Mouse (Mus musculus): ENCODE results near the gene Dop1b. TPM values are rescaled to one million over a fixed set of nuclear protein-coding genes. Genes with fewer than 3 reads are reported as not detected.
A peak's percentile ranks its signal among the peaks of the same experiment; 100 is the strongest.

Dop1b gene
- polyA plus RNA-seq, 1 experiment from 2014 or later, result 9.1 TPM

- Histone ChIP-seq H3K27me3 (replicated peaks; ENCODE audit: low read depth, poor library complexity, severe bottlenecking) (no peaks in the 10 kb centered on the region), H3K4me1 (peaks cover 8% of the 10 kb centered on the region), H3K9me3 (no peaks in the 10 kb centered on the region), H3K4me3 (no peak overlapping the region), H3K27ac (replicated peaks) (no peak overlapping the region), H3K36me3 (replicated peaks) (no peaks in the 10 kb centered on the region)
- no peak for DNase-seq (ENCODE audit: low spot score)
- WGBS, result 82% methylated on average over 5 of the region's 5 CpGs
These were observed 10.1 kb downstream of the Dop1b start for GRCm38 (mm10) chr16:93721771-93722170.

GRCm38 (mm10) chr16:93722476-93722875 is 10.8 kb downstream of the Dop1b start:
- Histone ChIP-seq H3K27me3 (replicated peaks; ENCODE audit: low read depth, poor library complexity, severe bottlenecking) (no peaks in the 10 kb centered on the region), H3K4me3 (no peak overlapping the region), H3K36me3 (replicated peaks) (no peaks in the 10 kb centered on the region), H3K27ac (replicated peaks) (no peak overlapping the region), H3K4me1 (peaks cover 2% of the 10 kb centered on the region), H3K9me3 (no peaks in the 10 kb centered on the region)
- DNase-seq (ENCODE audit: low spot score), result no peak
- WGBS, result 77% methylated on average over 2 of the region's 2 CpGs

GRCm38 (mm10) chr16:93725417-93726144 is 13.9 kb downstream of the Dop1b start:
- no peaks in the 10 kb centered on the region for H3K9me3 ChIP-seq
- no peak overlapping the region for H3K4me3 ChIP-seq
- no peaks in the 10 kb centered on the region for H3K36me3 ChIP-seq (replicated peaks)
- H3K27me3 ChIP-seq (replicated peaks; ENCODE audit: low read depth, poor library complexity, severe bottlenecking), result no peaks in the 10 kb centered on the region
- H3K27ac ChIP-seq (replicated peaks), result no peak overlapping the region
- peaks cover 16% of the 10 kb centered on the region for H3K4me1 ChIP-seq
- no peak for DNase-seq (ENCODE audit: low spot score)
- 68% methylated on average over 8 of the region's 8 CpGs for WGBS

- WGBS, result 91% methylated on average over 4 of the region's 4 CpGs
- no peaks in the 10 kb centered on the region for H3K9me3 ChIP-seq
- DNase-seq (ENCODE audit: low spot score), result no peak
These were observed 14.5 kb downstream of the Dop1b start for GRCm38 (mm10) chr16:93726186-93726585.

GRCm38 (mm10) chr16:93728676-93729075 is 17.0 kb downstream of the Dop1b start:
- no peaks in the 10 kb centered on the region for H3K27me3 ChIP-seq (replicated peaks; ENCODE audit: low read depth, poor library complexity, severe bottlenecking)
- H3K9me3 ChIP-seq, result no peaks in the 10 kb centered on the region
- 82% methylated on average over 9 of the region's 9 CpGs for WGBS
- peaks cover 26% of the 10 kb centered on the region for H3K4me1 ChIP-seq
- no peak overlapping the region for H3K27ac ChIP-seq (replicated peaks)
- H3K36me3 ChIP-seq (replicated peaks), result no peaks in the 10 kb centered on the region
- no peak overlapping the region for H3K4me3 ChIP-seq
- DNase-seq (ENCODE audit: low spot score), result no peak

More at GRCm38 (mm10) chr16:93726186-93726585, 14.5 kb downstream of the Dop1b start:
- H3K27me3 ChIP-seq (replicated peaks; ENCODE audit: low read depth, poor library complexity, severe bottlenecking), result no peaks in the 10 kb centered on the region
- no peak overlapping the region for H3K27ac ChIP-seq (replicated peaks)
- H3K4me3 ChIP-seq, result no peak overlapping the region
- peaks cover 16% of the 10 kb centered on the region for H3K4me1 ChIP-seq
- H3K36me3 ChIP-seq (replicated peaks), result no peaks in the 10 kb centered on the region

GRCm38 (mm10) chr16:93729801-93730721 is 18.4 kb downstream of the Dop1b start:
- Histone ChIP-seq H3K4me3 (no peak overlapping the region), H3K27me3 (replicated peaks; ENCODE audit: low read depth, poor library complexity, severe bottlenecking) (no peaks in the 10 kb centered on the region)

GRCm38 (mm10) chr16:93731310-93731709 is 19.6 kb downstream of the Dop1b start:
- Histone ChIP-seq H3K4me1 (peaks cover 37% of the 10 kb centered on the region), H3K4me3 (no peak overlapping the region), H3K27me3 (replicated peaks; ENCODE audit: low read depth, poor library complexity, severe bottlenecking) (no peaks in the 10 kb centered on the region), H3K27ac (replicated peaks) (no peak overlapping the region), H3K9me3 (no peaks in the 10 kb centered on the region), H3K36me3 (replicated peaks) (no peaks in the 10 kb centered on the region)
- 89% methylated on average over 8 of the region's 8 CpGs for WGBS
- DNase-seq (ENCODE audit: low spot score), result no peak

More at GRCm38 (mm10) chr16:93729801-93730721, 18.4 kb downstream of the Dop1b start:
- no peak for DNase-seq (ENCODE audit: low spot score)
- 83% methylated on average over 23 of the region's 23 CpGs for WGBS
- H3K27ac ChIP-seq (replicated peaks), result no peak overlapping the region
- no peaks in the 10 kb centered on the region for H3K36me3 ChIP-seq (replicated peaks)
- no peaks in the 10 kb centered on the region for H3K9me3 ChIP-seq
- H3K4me1 ChIP-seq, result peaks cover 37% of the 10 kb centered on the region

GRCm38 (mm10) chr16:93732875-93733569 is 21.3 kb downstream of the Dop1b start:
- Histone ChIP-seq H3K4me1 (peaks cover 37% of the 10 kb centered on the region), H3K4me3 (no peak overlapping the region), H3K9me3 (no peaks in the 10 kb centered on the region), H3K36me3 (replicated peaks) (no peaks in the 10 kb centered on the region), H3K27me3 (replicated peaks; ENCODE audit: low read depth, poor library complexity, severe bottlenecking) (no peaks in the 10 kb centered on the region), H3K27ac (replicated peaks) (0 out of 2 replicates have a peak overlapping the region, but pooled peaks have one; percentile 2)
- no peak for DNase-seq (ENCODE audit: low spot score)
- 71% methylated on average over 18 of the region's 18 CpGs for WGBS

GRCm38 (mm10) chr16:93739251-93739650 is 27.5 kb downstream of the Dop1b start:
- H3K4me3 ChIP-seq, result no peak overlapping the region
- peaks cover 9% of the 10 kb centered on the region for H3K4me1 ChIP-seq
- H3K27me3 ChIP-seq (replicated peaks; ENCODE audit: low read depth, poor library complexity, severe bottlenecking), result no peaks in the 10 kb centered on the region
- 91% methylated on average over 11 of the region's 11 CpGs for WGBS
- no peak for DNase-seq (ENCODE audit: low spot score)
- no peaks in the 10 kb centered on the region for H3K9me3 ChIP-seq
- no peak overlapping the region for H3K27ac ChIP-seq (replicated peaks)
- H3K36me3 ChIP-seq (replicated peaks), result 0 out of 2 replicates have a peak, but pooled peaks cover 4% of the 10 kb centered on the region

- no peaks in the 10 kb centered on the region for H3K27me3 ChIP-seq (replicated peaks; ENCODE audit: low read depth, poor library complexity, severe bottlenecking)
- 61% methylated on average over 1 of the region's 1 CpGs for WGBS
- H3K4me3 ChIP-seq, result no peak overlapping the region
- H3K27ac ChIP-seq (replicated peaks), result no peak overlapping the region
- H3K4me1 ChIP-seq, result 0 out of 2 replicates have a peak, but pooled peaks cover 3% of the 10 kb centered on the region
- 0 out of 2 replicates have a peak, but pooled peaks cover 4% of the 10 kb centered on the region for H3K36me3 ChIP-seq (replicated peaks)
- no peak for DNase-seq (ENCODE audit: low spot score)
- H3K9me3 ChIP-seq, result no peaks in the 10 kb centered on the region
These were observed 31.2 kb downstream of the Dop1b start for GRCm38 (mm10) chr16:93742903-93743302.

GRCm38 (mm10) chr16:93744049-93744490 is 32.4 kb downstream of the Dop1b start:
- WGBS, result 69% methylated on average over 5 of the region's 5 CpGs
- Histone ChIP-seq H3K4me3 (no peak overlapping the region), H3K36me3 (replicated peaks) (0 out of 2 replicates have a peak, but pooled peaks cover 4% of the 10 kb centered on the region), H3K27ac (replicated peaks) (no peak overlapping the region), H3K27me3 (replicated peaks; ENCODE audit: low read depth, poor library complexity, severe bottlenecking) (no peaks in the 10 kb centered on the region), H3K9me3 (no peaks in the 10 kb centered on the region), H3K4me1 (0 out of 2 replicates have a peak, but pooled peaks cover 3% of the 10 kb centered on the region)
- DNase-seq (ENCODE audit: low spot score), result no peak

GRCm38 (mm10) chr16:93744804-93745340 is 33.2 kb downstream of the Dop1b start:
- no peak for DNase-seq (ENCODE audit: low spot score)
- no peaks in the 10 kb centered on the region for H3K27me3 ChIP-seq (replicated peaks; ENCODE audit: low read depth, poor library complexity, severe bottlenecking)
- no peak overlapping the region for H3K4me3 ChIP-seq
- H3K9me3 ChIP-seq, result no peaks in the 10 kb centered on the region
- 82% methylated on average over 10 of the region's 10 CpGs for WGBS
- H3K4me1 ChIP-seq, result peaks cover 6% of the 10 kb centered on the region; the same call in 1 of the 2 replicates
- 0 out of 2 replicates have a peak, but pooled peaks cover 3% of the 10 kb centered on the region for H3K36me3 ChIP-seq (replicated peaks)
- no peak overlapping the region for H3K27ac ChIP-seq (replicated peaks)
